Mouse (Mus musculus) limb, embryonic 14.5 days (tissue): Measurements from ENCODE around the gene Diras1. TPM values are rescaled to one million over a fixed set of nuclear protein-coding genes. Genes with fewer than 3 reads are reported as not detected.
"Not testable (repeated sequence)": the region's sequence is repeated elsewhere in the genome, so short reads cannot be mapped to it uniquely, and the experiment has no call there.

Experiments used
- ATAC-seq: fragments of 200-750 bp; cut with Nextera tagmentation; 2 replicates; pipeline ENCODE4 v1.8.0; 2017; ENCODE audit warnings: low read depth, moderate number of reproducible peaks, moderate TSS enrichment; ENCODE audit not compliant: low FRiP score
- DNase-seq: peaks from one replicate; pipeline ENCODE4 v3.0.0-alpha.2; 2015; ENCODE audit warnings: low spot score
- H3K27ac ChIP-seq: fragments of 300-500 bp; sonication (generic); replicated peaks from 2 replicates; pipeline ENCODE4 v1.5.1; 2014; ENCODE audit warnings: low read depth, mild to moderate bottlenecking, low read length, moderate library complexity, mixed read lengths
- H3K27me3 ChIP-seq: fragments of 300-500 bp; sonication (generic); 2 replicates; pipeline ENCODE4 v1.6.1; 2014; ENCODE audit warnings: low read length, mixed read lengths; ENCODE audit not compliant: control insufficient read depth, insufficient read depth
- H3K36me3 ChIP-seq: fragments of 300-500 bp; sonication (generic); 2 replicates; pipeline ENCODE4 v1.6.1; 2014; ENCODE audit warnings: mild to moderate bottlenecking, low read length, moderate library complexity, mixed read lengths; ENCODE audit not compliant: control insufficient read depth, insufficient read depth
- H3K4me1 ChIP-seq: fragments of 300-500 bp; sonication (generic); 2 replicates; pipeline ENCODE4 v1.6.1; 2014; ENCODE audit warnings: antibody characterized with exemption, low read length, mixed read lengths; ENCODE audit not compliant: control insufficient read depth, insufficient read depth
- H3K4me2 ChIP-seq: fragments of 300-500 bp; sonication (generic); replicated peaks from 2 replicates; pipeline ENCODE4 v1.6.1; 2014; ENCODE audit warnings: low read depth, mild to moderate bottlenecking, low read length, moderate library complexity; ENCODE audit not compliant: severe bottlenecking
- H3K4me3 ChIP-seq: fragments of 300-500 bp; sonication (generic); replicated peaks from 2 replicates; pipeline ENCODE4 v1.5.1; 2014; ENCODE audit warnings: low read length
- H3K9ac ChIP-seq: fragments of 300-500 bp; sonication (generic); 2 replicates; pipeline ENCODE4 v1.6.1; 2014; ENCODE audit warnings: mild to moderate bottlenecking, low read depth, low read length, moderate library complexity; ENCODE audit not compliant: severe bottlenecking
- H3K9me3 ChIP-seq: fragments of 300-500 bp; sonication (generic); 2 replicates; pipeline ENCODE4 v1.6.1; 2016; ENCODE audit warnings: low read length; ENCODE audit not compliant: control insufficient read depth
- POLR2A ChIP-seq: fragments of 200-500 bp; IDR thresholded peaks from 2 replicates; pipeline ENCODE4 v1.8.0; 2012; ENCODE audit warnings: inconsistent platforms, mild to moderate bottlenecking, moderate library complexity, borderline replicate concordance; ENCODE audit not compliant: insufficient read depth, insufficient read length; ENCODE audit errors: extremely low read depth
- WGBS: fragments of 180-500 bp; shearing (Covaris S2); extraction: QIAGEN DNeasy Blood & Tissue Kit; methylation state at CpG from one replicate; pipeline ENCODE4 v1.1.7; 2014; 5-methylcytosine and 5-hydroxymethylcytosine counted together
- polyA plus RNA-seq, 2 experiments: library from polyadenylated mRNA; depleted of rRNA in 1 of 2; stranded (reverse) in 1 of 2; unstranded in 1 of 2; fragments of >200 nt; fragmentation: Nextera tagmentation in 1 of 2; extraction: Ambion mirVana in 1 of 2; gene quantifications; 2 replicates each; pipeline versions ENCODE4 v1.2.1 to v1.2.3; 2012 to 2014

Gene Diras1
- polyA plus RNA-seq, 2 experiments: 0.20 TPM; not detected in 1

- no peaks in the 10 kb centered on the region for H3K27me3 ChIP-seq
- H3K4me2 ChIP-seq: no peak overlapping the region
- H3K9me3 ChIP-seq: no peaks in the 10 kb centered on the region
- no peak overlapping the region for H3K27ac ChIP-seq
- no peak for TF ChIP-seq POLR2A
- no peak overlapping the region for H3K4me3 ChIP-seq
- DNase-seq: no peak
- H3K4me1 ChIP-seq: peaks cover 9% of the 10 kb centered on the region
- ATAC-seq: no peak
- peaks cover 2% of the 10 kb centered on the region; the same call in 1 of the 2 replicates for H3K36me3 ChIP-seq
- no peak overlapping the region for H3K9ac ChIP-seq
- 79% methylated on average over 4 of the region's 4 CpGs for WGBS
These were observed 37.2 kb upstream of the Diras1 start for GRCm38 (mm10) chr10:81062710-81063109.

GRCm38 (mm10) chr10:81059603-81060543, 34.4 kb upstream of the Diras1 start, which contains the start of gene Sgta:
Gene Sgta (minus strand): TSS chr10:81060181.
- ATAC-seq (peak; percentile 94), DNase-seq (peak; percentile 100)
- Histone ChIP-seq H3K27ac (no peak within 1 kb of the TSS), H3K9ac (peak within 1 kb of the TSS; percentile 71), H3K4me1 (peaks cover 9% of the 10 kb centered on the region), H3K9me3 (no peaks in the 10 kb centered on the region), H3K27me3 (no peaks in the 10 kb centered on the region), H3K4me2 (peak within 1 kb of the TSS; percentile 95), H3K4me3 (peak within 1 kb of the TSS; percentile 78), H3K36me3 (peaks cover 7% of the 10 kb centered on the region)
- TF ChIP-seq POLR2A: peak; percentile 72; the same call in 1 of the 2 replicates
- under 1% methylated on average over 35 of the region's 48 CpGs for WGBS

- Histone ChIP-seq H3K4me2 (peak overlapping the region; percentile 95), H3K4me1 (peaks cover 9% of the 10 kb centered on the region), H3K27me3 (no peaks in the 10 kb centered on the region), H3K9ac (peak overlapping the region; percentile 71), H3K4me3 (peak overlapping the region; percentile 78), H3K9me3 (no peaks in the 10 kb centered on the region), H3K27ac (no peak overlapping the region), H3K36me3 (peaks cover 10% of the 10 kb centered on the region)
- 83% methylated on average over 6 of the region's 6 CpGs for WGBS
- TF ChIP-seq POLR2A: no peak
- DNase-seq: no peak
- no peak for ATAC-seq
These were observed 33.4 kb upstream of the Diras1 start for GRCm38 (mm10) chr10:81058896-81059295.

- H3K9ac ChIP-seq: no peak overlapping the region; the same call in 1 of the 2 replicates
- no peak for DNase-seq
- peaks cover 22% of the 10 kb centered on the region for H3K36me3 ChIP-seq
- H3K27ac ChIP-seq: no peak overlapping the region
- H3K9me3 ChIP-seq: no peaks in the 10 kb centered on the region
- H3K4me2 ChIP-seq: no peak overlapping the region
- H3K4me1 ChIP-seq: peaks cover 9% of the 10 kb centered on the region
- no peaks in the 10 kb centered on the region for H3K27me3 ChIP-seq
- 91% methylated on average over 23 of the region's 23 CpGs for WGBS
- H3K4me3 ChIP-seq: no peak overlapping the region
- no peak for ATAC-seq
- TF ChIP-seq POLR2A: no peak
These were observed 32.1 kb upstream of the Diras1 start for GRCm38 (mm10) chr10:81057406-81058130.

- not testable (repeated sequence) for H3K4me3 ChIP-seq, ATAC-seq, DNase-seq, H3K4me2 ChIP-seq, H3K4me1 ChIP-seq, H3K27ac ChIP-seq, H3K9me3 ChIP-seq, H3K27me3 ChIP-seq
- 89% methylated on average over 10 of the region's 11 CpGs for WGBS
- peaks cover 39% of the 10 kb centered on the region for H3K36me3 ChIP-seq
- H3K9ac ChIP-seq: 0 out of 2 replicates have a peak overlapping the region, but pooled peaks have one; percentile 12
These were observed 30.4 kb upstream of the Diras1 start for GRCm38 (mm10) chr10:81055802-81056340.
